Mouse (Mus musculus): ENCODE data around the gene Rapgef2.
"Not testable (repeated sequence)": the region's sequence is repeated elsewhere in the genome, so short reads cannot be mapped to it uniquely, and the experiment has no call there.

DNA sequence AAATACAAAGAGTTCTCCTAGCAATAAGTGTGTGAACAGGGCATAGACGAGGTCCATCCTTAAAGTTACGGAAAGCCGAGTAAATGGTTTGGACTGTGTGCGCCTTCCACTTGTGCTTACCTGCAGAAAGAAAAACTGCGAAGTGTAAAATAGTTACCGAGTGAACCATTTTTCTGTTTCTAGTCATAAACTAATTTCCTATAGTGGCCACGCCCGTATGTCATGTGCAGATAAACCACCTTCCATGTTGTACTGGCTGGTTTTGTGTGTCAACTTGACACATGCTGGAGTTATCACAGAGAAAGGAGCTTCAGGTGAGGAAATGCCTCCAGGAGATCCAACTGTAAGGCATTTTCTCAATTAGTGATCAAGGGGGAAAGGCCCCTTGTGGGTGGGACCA lies 115.2 kb downstream of the Rapgef2 start:
- not testable (repeated sequence) for TF ChIP-seq CTCF (IDR thresholded peaks at IDR 0.05; ENCODE audit: borderline replicate concordance, extremely low read depth, insufficient read depth, insufficient read length); POLR2A (IDR thresholded peaks at IDR 0.05; ENCODE audit: borderline replicate concordance, extremely low read depth, insufficient read depth, insufficient read length, poor library complexity, severe bottlenecking)

Measured in brain, embryonic 14.5 days (tissue).